Mouse (Mus musculus) megakaryocyte-erythroid progenitor cell, adult 5-6 weeks (primary cell): Measurements from ENCODE around the gene Mecom. TPM values are rescaled to one million over a fixed set of nuclear protein-coding genes. Genes with fewer than 3 reads are reported as not detected.

Experiments used
- ATAC-seq: replicated peaks from 2 replicates; pipeline ENCODE4 v1.8.0; 2016; ENCODE audit warnings: mild to moderate bottlenecking, inconsistent platforms; ENCODE audit not compliant: severe bottlenecking, poor library complexity, low FRiP score, low TSS enrichment
- total RNA-seq, 2 experiments: library from RNA; stranded (forward) in 1 of 2; stranded (reverse) in 1 of 2; fragments of 200-1000, 215-1000 nt in 1 of 2; fragments of >200 nt in 1 of 2; fragmentation: Nextera tagmentation in 1 of 2; gene quantifications; 2 replicates each; pipeline ENCODE4 v1.2.3; 2014 to 2017

The Mecom gene
- total RNA-seq, 2 experiments from 2014 or later: 8.8 TPM; not detected in 1

- ATAC-seq: no peak
Observed at GRCm38 (mm10) chr3:30392662-30393061, 155.1 kb downstream of the Mecom start.

DNA sequence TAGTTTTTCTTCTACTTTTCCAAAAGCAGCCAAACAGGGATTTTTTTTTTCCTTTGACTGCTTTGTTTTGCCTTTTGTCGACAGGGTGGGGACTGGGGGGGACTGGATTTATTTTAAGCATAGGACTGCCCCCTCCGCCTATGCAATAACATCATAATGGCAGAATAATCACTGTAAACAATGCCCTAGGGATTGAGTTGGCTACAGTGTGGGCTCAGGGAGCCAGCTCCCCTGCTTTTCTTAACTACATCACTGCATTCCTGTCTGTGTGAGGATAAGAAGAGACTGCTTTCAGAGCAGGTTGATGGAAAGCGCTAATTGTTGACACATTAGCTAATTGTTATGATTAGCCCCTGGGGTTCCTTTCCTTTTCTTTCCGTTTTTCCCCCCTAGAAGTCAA is 155.6 kb downstream of the Mecom start:
- ATAC-seq: no peak

- ATAC-seq: no peak
Observed at GRCm38 (mm10) chr3:30390346-30390745, 157.5 kb downstream of the Mecom start.

GRCm38 (mm10) chr3:30380273-30380672 is 167.5 kb downstream of the Mecom start:
- ATAC-seq: no peak

GRCm38 (mm10) chr3:30379301-30379700 is 168.5 kb downstream of the Mecom start:
- no peak for ATAC-seq

DNA sequence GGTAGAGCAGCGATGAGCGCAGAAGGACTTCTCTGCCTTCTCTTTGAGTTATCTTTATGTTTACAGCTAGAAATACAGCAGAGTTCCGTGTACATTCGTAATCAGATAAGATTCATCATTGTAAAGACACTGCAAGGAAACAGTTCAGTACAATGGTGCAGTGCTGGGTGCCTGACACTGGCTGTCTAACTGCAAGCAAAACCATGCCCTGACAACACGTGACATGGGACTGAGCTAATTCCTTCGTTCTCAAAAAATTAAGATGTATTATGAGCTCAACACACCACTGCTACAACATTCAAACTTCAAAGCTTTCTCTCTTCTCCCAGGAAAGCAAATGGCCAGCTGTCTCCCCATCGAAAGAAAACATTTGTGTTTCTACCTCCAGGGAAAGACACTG is 176.3 kb downstream of the Mecom start:
- no peak for ATAC-seq

- no peak for ATAC-seq
Observed at GRCm38 (mm10) chr3:30370860-30371455, 176.8 kb downstream of the Mecom start.

DNA sequence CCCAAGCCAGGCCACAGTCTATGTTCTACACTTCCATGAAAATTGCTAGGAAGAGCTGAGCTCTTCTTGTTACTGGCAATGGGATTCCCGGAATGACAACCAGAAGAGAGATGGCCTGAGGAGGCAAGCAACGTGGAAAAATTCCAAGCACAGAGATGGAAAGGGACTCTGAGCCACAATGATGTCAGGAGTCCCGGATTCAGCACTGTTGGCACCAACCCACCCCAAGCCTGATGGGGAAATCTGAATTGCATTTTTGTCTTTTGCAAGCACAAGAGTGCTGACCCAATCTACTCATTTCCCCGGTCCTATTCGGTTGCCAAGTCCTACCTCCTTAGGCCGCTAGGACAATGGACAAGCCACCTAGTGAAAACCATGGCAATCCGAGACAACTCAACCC is 181.2 kb downstream of the Mecom start:
- ATAC-seq: no peak

GRCm38 (mm10) chr3:30361190-30361589 is 186.6 kb downstream of the Mecom start:
- ATAC-seq: no peak

DNA sequence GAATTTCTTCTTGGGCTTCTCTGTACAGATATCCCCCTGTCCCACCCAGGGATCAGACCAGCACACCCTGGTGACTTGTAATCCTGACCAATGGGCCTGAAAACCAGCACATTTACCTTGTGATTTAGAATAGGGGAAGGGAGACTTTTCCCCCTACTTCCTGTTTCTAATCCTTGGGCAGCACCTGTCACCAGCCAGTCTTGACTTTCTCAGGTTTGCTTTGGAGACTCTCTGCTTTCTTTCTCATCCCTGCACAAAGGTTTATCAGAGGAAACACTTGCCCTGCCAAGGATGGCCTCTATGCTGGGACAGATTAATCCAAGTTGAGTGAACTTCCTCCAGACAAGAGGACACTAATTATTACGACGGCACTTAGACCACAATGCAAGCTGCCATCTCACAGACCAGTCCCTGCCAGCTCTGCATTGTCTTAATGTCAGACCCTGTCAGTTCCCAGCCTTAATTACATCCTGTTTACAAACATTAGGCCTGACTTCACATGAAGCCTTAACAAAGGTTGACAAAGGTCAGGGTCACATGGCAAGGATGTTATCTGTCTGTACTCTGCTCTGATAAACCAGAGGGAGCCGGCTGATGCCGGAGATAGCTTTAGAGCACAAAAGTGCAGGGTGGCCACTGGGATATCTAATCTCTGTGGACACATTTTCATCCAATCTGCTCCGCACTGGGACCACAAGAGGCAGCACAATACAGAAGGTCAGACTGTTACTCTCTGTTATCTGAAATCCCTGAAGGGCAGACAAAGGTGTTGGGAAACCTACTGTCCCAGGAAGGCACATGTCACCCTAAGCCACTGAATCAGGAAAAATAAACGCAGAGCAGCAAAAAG is 193.7 kb downstream of the Mecom start:
- peak; percentile 73 for ATAC-seq

DNA sequence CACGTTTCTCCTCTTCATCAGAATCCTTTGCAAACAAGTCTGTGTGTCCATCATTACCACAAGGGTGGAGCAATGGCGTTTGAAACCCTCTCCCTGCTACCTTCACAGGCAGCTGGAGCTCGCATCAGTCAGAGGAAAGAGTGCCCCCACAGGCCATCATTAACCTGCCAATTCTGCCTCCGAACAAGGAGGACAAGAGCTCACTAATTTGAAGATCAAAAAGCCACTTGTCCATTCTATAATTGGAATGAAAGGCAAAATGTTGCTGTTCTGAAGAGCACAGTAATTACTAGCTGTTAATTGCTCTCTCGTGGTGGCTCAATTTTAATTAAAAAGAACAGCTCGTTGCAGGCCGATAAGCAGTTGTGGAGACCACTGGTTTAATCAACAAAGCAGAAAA is 198.5 kb downstream of the Mecom start:
- no peak for ATAC-seq

DNA sequence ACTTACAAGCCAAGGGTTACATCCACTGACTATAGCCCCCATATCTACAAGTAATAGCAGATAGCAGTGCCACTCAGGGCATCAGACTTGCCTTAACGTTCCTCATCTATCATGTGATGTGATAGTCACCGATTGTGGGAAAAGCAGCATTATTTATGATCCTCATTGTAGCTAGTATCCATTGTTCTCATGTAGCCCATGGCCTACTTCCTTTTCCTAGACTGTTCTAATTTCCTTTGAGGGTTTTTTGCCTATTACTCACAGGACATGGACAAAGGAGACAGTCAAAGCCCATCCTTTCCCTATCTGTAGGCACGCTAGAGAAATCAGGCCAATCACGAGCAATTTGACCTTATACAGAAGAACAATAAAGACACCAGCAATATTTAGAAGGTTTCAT is 203.7 kb downstream of the Mecom start:
- no peak for ATAC-seq

DNA sequence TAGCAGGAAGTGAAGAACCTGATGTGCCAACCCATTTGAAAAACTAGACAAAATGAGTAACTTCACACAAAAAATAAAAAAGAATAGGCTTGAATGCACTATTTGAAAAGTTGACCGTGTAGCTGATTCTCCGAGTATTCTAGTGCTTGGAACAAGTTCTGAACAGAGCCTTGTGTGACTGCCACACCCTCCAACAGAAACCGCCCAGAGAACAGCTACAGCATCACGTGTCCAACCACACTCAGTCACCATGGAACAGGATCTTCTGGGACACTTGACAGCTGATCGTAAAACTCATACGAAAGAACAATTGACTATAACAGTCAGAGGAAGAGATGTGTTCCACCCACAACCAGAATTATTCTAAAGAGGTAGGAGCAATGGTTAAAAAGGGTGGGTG is 215.5 kb downstream of the Mecom start:
- no peak for ATAC-seq

DNA sequence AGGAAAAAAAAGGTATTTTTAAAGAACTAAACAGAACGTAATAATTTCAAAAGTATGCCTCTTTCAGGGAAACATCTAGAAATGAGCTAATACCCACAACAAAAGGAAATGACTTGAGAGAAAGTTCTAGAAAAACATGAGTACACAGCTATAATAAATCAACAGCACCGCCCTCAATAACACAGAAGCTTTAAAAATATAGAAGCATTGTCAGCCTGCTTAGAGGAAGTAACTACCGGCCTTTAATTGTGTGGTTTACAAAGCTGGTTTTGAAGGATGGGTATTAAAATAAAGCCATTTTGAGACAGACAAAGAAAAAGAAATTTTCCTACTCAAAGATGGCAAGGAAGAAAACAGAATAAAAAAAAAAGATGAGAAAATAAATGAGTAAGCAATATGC is 217.3 kb downstream of the Mecom start:
- ATAC-seq: no peak

GRCm38 (mm10) chr3:30330021-30330420 is 217.8 kb downstream of the Mecom start:
- no peak for ATAC-seq

- ATAC-seq: no peak
Observed at GRCm38 (mm10) chr3:30314955-30315354, 232.9 kb downstream of the Mecom start.

GRCm38 (mm10) chr3:30308081-30308480 is 239.7 kb downstream of the Mecom start:
- no peak for ATAC-seq

- ATAC-seq: no peak
Observed at GRCm38 (mm10) chr3:30307601-30308000, 240.2 kb downstream of the Mecom start.

DNA sequence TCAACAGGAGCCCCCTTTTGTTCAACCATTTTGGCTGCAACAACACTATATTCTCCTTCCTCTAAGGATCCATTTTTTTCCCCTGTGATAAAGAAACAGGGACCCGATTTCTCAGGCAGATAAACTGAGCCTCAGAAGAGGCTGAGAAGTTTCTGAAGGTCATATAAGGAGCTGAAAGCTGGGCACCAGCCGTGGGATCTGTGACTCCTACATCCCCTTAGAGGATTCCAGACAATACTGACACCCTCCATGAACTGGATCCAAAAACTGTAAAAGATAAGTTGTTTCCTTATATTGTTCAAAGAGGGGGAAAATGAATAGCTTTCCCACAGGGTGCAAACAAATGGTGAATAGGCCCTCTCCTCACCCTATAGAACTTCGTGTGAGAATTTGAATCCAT is 241.7 kb downstream of the Mecom start:
- ATAC-seq: no peak

DNA sequence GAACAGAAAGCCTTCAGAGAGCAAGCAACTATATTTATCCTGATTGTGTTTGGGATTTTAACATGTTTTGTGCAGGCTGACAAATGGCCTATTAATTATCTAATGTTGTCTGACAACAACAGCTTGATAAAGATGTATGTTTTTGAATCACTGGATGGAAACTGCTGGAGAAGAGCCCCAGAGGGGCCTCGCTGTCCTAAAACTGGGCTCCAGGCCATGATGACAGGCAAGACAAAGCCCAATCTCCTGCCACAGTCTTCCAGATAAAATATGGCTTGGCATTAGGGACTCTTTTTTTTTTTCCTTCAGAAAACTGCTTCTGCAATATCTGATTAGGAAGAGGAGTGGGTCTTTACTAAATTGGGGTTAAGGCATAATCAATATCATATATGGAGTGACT is 248.3 kb downstream of the Mecom start:
- no peak for ATAC-seq

GRCm38 (mm10) chr3:30294433-30294832 is 253.4 kb downstream of the Mecom start:
- no peak for ATAC-seq
